Mouse (Mus musculus) liver, postnatal 0 days (tissue): ENCODE data around the gene Nupr1.
A peak's percentile ranks its signal among the peaks of the same experiment; 100 is the strongest.

Source experiments
- CTCF ChIP-seq: sonication (generic); IDR thresholded peaks from 2 replicates; pipeline ENCODE4 v1.5.1; 2016; ENCODE audit warnings: antibody characterized with exemption, low read depth
- EP300 ChIP-seq: IDR thresholded peaks from 2 replicates; pipeline ENCODE4 v1.6.1; 2016; ENCODE audit warnings: antibody characterized with exemption, low read depth, mild to moderate bottlenecking

DNA sequence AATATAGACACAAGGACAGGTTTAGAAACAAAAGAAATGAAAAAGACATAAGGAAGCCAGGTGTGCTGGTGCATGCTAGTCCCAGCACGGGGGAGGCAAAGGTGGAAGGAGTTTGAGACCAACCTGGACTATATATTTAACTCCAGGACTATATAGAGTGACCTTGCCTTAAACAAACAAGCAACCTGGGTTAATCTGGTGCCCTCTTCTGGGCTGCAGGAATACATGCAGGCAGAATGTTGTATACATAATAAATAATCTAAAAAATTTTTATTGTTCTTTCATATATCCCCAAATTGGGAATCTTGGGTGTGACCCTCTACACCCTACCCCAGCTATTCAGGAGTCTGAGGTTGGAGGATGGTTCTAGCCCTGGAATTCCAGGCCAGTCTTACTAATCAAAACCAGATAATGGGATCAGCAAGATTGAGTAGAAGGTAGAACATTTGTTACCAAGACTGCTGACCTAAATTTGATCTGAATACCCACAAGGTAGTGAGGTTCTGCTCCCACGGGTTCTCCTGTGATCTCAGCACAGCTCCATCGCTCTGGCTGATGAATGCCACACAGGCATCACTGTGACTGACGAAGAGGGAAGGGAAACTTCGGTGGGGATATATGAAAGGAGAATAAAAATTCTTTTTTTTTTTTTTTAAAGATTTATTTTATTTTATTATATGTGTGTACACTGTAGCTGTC lies 12.0 kb upstream of the Nupr1 start:
- TF ChIP-seq CTCF, result peak; percentile 31; the same call in 1 of the 2 replicates
- no peak for TF ChIP-seq EP300
